Mouse (Mus musculus) ovary, postnatal 36 days (tissue): Measurements from ENCODE around the gene Ctrb1.
A peak's percentile ranks its signal among the peaks of the same experiment; 100 is the strongest.

ENCODE experiments used
- DNase-seq: peaks from one replicate; pipeline ENCODE4 v3.0.0; 2022; ENCODE audit warnings: low spot score, mixed read lengths

Ctrb1 gene

GRCm38 (mm10) chr8:111717488-111717792 is 26.6 kb upstream of the Ctrb1 start:
- no peak for DNase-seq

DNA sequence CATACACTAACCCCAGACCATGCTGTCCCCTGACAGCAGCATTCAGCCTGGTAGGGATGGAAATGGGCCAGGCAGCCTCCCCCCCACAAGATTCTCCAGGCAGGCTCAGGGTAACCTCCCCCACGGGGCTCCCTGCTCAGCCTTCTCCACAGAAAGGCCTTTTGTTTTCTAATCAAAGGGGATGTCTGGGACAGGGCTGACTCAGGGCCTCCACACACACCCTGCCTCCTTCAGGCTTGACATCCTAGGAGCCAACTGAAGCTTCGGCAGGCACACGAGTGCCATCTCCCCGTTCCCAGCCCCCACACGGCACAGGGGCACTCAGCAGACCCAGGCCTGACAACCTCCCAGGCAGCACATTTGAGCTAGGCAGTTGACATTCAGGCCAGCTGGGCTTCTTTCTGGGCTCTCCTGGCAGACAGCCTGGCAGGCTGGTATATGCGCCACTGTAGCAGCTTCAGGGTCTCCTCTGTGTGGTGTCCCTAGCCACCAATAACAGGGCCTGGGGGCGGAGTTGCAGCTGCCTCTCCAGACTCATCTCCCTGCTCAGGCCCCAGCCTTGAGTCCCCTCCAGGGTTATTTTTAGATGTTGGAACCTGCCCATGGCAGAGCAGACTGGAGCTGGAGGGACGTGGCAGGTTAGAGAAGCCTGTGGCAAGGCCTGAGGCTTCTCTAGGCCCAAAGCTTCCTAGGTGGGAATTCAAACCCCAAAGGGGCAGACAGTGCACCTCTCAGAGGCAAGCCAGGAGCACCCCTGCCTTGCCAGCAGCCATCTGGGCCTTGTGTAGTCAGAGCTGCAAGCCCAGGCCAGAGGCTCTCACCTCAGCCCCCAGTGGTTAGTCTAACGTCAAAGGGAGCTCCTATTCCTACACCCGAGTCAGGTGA is 26.0 kb upstream of the Ctrb1 start:
- peak; percentile 79 for DNase-seq

DNA sequence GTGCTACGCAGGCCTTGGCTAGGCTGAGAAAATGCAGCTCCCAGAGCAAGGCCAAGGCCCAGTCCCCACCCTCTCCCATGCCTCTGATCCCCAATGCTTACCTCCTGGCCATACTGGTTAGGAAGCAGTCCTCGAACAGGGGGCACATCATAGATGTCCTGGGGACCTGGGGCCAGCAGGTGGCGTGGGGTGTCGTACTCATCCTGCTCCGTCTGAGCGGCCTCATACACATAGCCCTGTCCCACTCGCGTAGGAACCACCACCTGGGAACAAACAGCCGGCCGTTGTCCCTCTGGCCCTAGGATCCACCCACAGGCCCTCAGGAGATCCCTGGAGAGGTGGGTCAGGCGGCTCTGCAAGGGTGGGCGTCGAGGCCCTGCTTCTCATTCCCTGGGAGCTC is 24.7 kb upstream of the Ctrb1 start:
- no peak for DNase-seq

- no peak for DNase-seq
These were observed 23.5 kb upstream of the Ctrb1 start for GRCm38 (mm10) chr8:111714295-111714694.

DNA sequence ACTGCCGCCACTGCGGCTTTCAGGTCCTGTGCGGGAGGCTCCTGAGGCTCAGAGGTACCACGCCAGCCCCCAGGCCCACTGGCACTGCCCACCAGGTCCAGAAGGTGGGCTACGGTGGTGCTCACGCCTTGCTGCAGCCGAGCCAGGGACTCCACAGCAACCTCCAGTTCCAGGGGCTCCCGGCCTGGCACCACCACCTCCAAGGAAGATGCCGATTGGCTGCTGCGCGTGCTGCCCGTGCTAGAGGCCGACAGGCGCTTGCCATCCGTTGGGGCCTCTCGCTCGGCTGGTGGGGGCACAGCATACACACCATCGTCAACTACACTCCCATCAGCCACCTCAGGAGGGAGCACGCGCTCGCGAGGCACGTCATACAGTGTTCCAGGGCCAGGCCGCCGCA is 23.0 kb upstream of the Ctrb1 start:
- DNase-seq, result no peak

DNA sequence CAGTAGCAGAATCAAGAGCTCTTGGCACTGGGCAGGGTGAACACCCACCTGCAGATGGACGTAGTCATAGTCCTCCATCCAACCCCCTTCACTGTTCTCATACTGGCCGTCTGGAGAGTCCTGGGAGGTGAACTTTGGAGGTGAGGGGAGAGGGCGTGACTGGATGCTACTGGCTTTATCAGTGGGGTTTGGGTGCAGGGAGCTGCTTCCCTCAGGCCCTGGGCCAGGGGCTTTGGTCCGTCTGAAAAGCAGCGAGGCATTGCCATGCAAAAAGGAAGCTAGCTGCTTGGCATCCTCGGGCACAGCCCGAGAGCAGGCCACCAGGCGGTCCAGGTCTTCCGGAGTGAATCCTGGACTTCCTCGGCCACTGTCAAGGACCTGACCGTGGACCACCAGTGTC is 22.5 kb upstream of the Ctrb1 start:
- DNase-seq, result peak; percentile 5

GRCm38 (mm10) chr8:111712588-111712987 is 21.8 kb upstream of the Ctrb1 start:
- peak; percentile 73 for DNase-seq

- DNase-seq, result no peak
These were observed 21.3 kb upstream of the Ctrb1 start for GRCm38 (mm10) chr8:111712135-111712534.

- DNase-seq, result peak; percentile 3
These were observed 20.1 kb upstream of the Ctrb1 start for GRCm38 (mm10) chr8:111710777-111711485.

GRCm38 (mm10) chr8:111709223-111709622 is 18.4 kb upstream of the Ctrb1 start:
- DNase-seq, result no peak

DNA sequence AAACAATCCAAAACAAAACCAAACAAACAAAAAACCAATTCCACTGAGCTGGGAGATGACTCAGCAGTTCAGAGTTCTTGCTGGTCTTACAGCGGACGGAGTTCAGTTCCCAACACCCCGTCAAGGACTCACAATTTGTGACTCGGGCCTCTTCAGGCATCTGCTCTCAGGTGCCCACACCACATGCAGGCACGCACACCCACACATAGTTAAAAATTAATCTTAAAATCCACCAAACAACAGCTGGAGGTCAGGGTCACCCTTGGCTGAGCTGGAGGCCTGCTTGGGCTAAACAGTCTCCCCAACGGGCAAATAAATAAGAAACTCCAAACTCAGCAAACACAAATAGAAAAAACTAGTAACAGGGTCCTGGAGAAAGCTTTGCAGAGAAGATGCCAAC is 17.5 kb upstream of the Ctrb1 start:
- peak; percentile 36 for DNase-seq

GRCm38 (mm10) chr8:111705699-111706098 is 14.9 kb upstream of the Ctrb1 start:
- DNase-seq, result no peak

DNA sequence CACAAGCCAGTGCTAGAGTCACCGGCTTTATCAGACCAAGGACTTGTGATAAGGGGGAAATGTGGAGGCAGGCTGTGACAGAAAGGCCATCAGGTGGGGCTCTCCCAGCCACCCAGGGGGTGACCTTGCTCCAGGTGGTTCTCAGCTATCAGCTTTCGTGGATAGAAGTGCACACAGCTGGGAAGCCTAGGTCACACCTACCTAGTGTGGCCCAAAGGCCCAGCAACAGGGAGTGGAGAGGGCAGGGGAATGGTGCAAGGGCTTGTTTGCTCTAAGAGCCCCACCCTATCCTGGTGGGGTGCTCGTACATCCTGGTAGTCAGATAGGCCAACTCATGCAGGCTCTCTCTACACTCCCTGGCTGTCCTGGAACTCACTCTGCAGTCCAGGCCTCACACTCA is 14.4 kb upstream of the Ctrb1 start:
- DNase-seq, result no peak

DNA sequence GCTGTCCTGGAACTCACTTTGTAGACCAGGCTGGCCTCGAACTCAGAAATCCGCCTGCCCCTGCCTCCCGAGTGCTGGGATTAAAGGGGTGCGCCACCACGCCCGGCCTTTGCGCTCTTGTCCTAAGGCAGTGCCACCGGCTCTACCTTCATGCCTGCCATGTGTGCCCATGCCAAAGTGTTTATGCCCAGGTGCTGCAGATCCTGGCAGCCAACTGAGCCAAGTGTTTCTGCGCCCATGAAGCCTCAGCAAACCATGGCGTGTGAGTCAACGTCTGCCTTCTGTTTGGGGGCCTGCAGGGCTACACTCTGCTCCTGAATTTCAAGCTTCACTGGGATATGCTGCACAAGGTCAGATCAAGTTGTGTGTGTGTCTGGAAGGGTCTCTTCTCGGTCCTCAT is 13.8 kb upstream of the Ctrb1 start:
- DNase-seq, result no peak

- DNase-seq, result no peak
These were observed 10.6 kb upstream of the Ctrb1 start for GRCm38 (mm10) chr8:111701380-111701779.

GRCm38 (mm10) chr8:111700740-111701139 is 9.9 kb upstream of the Ctrb1 start:
- DNase-seq, result no peak

DNA sequence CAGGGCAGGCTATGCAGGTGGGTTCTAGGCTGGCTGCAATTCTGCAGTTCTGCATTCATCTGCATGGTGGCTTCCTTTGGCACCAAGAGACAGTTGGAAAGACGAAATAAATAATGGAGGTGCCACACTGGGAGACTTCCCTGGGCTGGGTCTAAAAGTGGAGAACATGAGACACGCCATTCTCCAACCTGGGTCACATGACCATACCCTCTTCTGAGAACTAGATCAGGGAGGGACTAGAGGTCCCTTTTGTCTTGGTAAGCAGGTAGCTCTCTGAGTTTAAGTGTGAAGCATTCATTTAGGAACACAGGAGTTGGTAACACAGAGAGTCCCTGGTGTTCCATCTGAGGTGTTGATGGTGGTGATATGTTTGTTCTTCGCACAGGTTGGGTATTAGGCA is 9.4 kb upstream of the Ctrb1 start:
- no peak for DNase-seq

DNA sequence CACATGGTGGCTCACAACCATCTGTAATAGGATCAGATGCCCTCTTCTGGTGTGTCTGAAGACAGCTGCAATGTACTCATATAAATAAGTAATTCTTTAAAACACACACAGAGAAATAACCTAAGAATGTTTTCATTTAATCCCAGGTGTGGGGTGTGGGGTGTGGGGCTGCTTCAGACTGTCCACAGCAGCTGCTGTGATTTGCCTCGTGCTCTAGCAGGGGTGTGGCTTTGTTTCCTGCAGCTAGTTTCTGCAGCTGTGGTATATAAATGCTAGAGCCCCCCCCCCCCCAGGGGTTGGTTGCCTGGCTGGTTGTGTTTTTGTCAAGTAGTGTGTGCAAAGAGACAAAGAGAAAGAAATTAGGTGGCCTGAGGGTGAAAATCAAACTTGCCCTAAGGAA is 8.2 kb upstream of the Ctrb1 start:
- no peak for DNase-seq

GRCm38 (mm10) chr8:111697655-111698054 is 6.8 kb upstream of the Ctrb1 start:
- DNase-seq, result no peak

DNA sequence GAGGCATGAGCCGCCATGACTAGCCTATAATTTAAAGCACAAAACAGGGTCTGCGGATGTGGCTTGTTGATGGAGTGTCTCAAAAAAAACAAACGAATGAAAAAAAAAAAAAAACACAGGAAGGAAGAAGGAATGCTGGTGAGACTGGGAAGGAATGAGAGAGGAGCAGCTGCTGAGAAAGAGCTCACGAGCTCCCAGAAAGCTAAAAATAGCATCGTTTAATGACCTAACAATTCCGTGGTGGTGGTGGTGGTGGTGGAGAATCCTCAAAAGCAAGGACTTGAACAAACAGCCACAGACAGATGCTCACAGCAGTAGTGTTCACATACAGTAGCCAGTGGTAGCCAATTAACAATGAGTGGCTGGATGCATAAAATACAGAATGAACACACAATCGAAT is 4.6 kb upstream of the Ctrb1 start:
- DNase-seq, result no peak

DNA sequence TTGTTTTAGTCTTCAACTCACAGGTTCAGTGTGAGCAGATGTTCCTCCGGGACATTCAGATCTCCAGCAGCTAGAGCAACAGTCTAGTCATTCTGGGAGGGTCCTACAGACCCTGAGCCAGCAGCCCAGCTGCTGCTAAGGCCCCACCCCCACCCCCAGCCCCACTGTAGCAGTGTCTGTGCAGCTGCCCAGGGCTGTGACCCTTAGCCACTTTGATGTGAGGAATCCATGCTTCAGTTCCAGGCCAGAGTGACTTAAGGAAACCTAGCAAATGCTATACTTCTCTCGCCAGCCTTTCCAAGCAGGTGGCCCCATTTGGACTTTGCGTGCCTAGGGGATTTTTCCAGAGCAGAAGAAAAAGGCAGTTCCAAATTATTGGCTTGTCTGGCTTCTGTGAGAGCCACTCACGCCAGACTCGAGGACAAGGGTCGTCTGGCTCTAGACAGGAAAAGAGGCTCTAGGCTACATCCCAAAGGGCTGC is 2.5 kb upstream of the Ctrb1 start:
- no peak for DNase-seq

DNA sequence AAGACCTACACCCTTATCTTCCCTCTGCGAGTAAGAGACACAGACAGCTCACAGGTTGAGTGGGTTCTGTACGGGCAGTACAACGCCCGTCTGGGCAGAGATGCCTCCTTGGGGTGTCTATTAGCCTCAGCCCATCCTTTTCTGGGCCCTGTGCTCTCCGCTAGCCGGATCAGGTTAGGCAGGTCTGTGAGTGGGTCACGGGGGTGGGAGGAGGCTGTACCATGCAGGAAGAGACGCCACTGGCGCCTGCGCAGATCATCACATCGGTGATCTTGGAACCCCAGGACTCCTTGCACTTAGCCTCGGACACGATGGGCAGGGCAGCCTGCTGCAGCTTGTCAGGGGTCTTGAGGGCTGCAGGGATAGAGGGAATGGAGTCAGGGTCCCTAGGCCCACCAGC is 3.9 kb downstream of the Ctrb1 start:
- DNase-seq, result no peak

DNA sequence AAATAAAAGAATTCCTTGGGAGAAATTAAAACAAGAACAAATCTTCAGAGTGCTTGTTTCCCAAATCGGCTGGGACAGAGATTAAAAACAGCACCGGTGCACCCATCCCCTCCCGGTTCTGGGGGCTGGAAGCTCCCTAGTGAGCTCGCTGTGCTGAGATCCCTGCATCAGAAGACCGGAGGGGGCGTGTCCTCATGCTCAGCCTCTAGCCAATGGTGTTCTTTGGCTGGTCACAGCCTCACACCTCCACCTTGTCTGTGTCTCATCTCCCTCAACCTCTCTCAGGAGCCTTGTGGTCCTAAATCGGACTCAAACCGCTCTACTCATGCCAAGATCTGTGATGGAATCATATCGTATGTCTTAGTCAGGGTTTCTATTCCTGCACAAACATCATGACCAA is 8.3 kb downstream of the Ctrb1 start:
- DNase-seq, result no peak

- no peak for DNase-seq
These were observed 9.7 kb downstream of the Ctrb1 start for GRCm38 (mm10) chr8:111681153-111681552.
